Mouse (Mus musculus) bone marrow macrophage, adult 2 months (primary cell): ENCODE data around the gene St3gal3.

ENCODE experiments used
- CTCF ChIP-seq: IDR thresholded peaks from 2 replicates; pipeline ENCODE4 v1.5.1; 2012; ENCODE audit warnings: low read depth, mild to moderate bottlenecking, low read length, moderate library complexity
- POLR2A ChIP-seq: IDR thresholded peaks from 2 replicates; pipeline ENCODE4 v1.6.1; 2012; ENCODE audit warnings: mild to moderate bottlenecking, low read depth, low read length, borderline replicate concordance

GRCm38 (mm10) chr4:118022811-118023210 is 111.9 kb downstream of the St3gal3 start:
- no peak for TF ChIP-seq POLR2A
- TF ChIP-seq CTCF: no peak
